Mouse (Mus musculus) kidney, adult 2 months (tissue): Measurements from ENCODE around the gene Ssr2.

Experiments used
- CTCF ChIP-seq: fragments of 200-500 bp; conservative IDR thresholded peaks from 2 replicates; pipeline ENCODE4 v1.5.1; 2011; ENCODE audit warnings: low read depth, mild to moderate bottlenecking, control low read depth, low read length, moderate library complexity, mixed read lengths; ENCODE audit not compliant: insufficient read depth, insufficient read length
- POLR2A ChIP-seq: fragments of 200-500 bp; IDR thresholded peaks from one replicate; pipeline ENCODE4 v1.6.1; 2011; ENCODE audit warnings: low read depth, low read length, control low read depth

GRCm38 (mm10) chr3:88579454-88580117 is 3.9 kb downstream of the Ssr2 start:
- no peak for TF ChIP-seq CTCF
- no peak for TF ChIP-seq POLR2A
